Mouse (Mus musculus) liver, embryonic 13.5 days (tissue): Measurements from ENCODE around the gene Mical3. TPM values are rescaled to one million over a fixed set of nuclear protein-coding genes. Genes with fewer than 3 reads are reported as not detected.

Experiments used
- ATAC-seq: fragments of 200-750 bp; cut with Nextera tagmentation; 2 replicates; pipeline ENCODE4 v1.8.0; 2017; ENCODE audit warnings: low read depth, mild to moderate bottlenecking, moderate number of reproducible peaks, moderate library complexity
- DNase-seq: peaks from one replicate; pipeline ENCODE4 v3.0.0; 2022
- H3K27ac ChIP-seq: fragments of 300-500 bp; sonication (generic); 2 replicates; pipeline ENCODE4 v1.5.1; 2015; ENCODE audit warnings: moderate library complexity, mild to moderate bottlenecking, inconsistent platforms
- H3K27me3 ChIP-seq: fragments of 300-500 bp; sonication (generic); 2 replicates; pipeline ENCODE4 v1.6.1; 2015; ENCODE audit warnings: mild to moderate bottlenecking, inconsistent platforms
- H3K36me3 ChIP-seq: fragments of 300-500 bp; sonication (generic); 2 replicates; pipeline ENCODE4 v1.6.1; 2015; ENCODE audit warnings: mild to moderate bottlenecking, inconsistent platforms
- H3K4me1 ChIP-seq: fragments of 300-500 bp; sonication (generic); replicated peaks from 2 replicates; pipeline ENCODE4 v1.6.1; 2015; ENCODE audit warnings: inconsistent platforms
- H3K4me2 ChIP-seq: fragments of 300-500 bp; sonication (generic); 2 replicates; pipeline ENCODE4 v1.6.1; 2015; ENCODE audit warnings: inconsistent platforms, mild to moderate bottlenecking, moderate library complexity
- H3K4me3 ChIP-seq: fragments of 300-500 bp; sonication (generic); replicated peaks from 2 replicates; pipeline ENCODE4 v1.5.1; 2015; ENCODE audit warnings: mild to moderate bottlenecking, inconsistent platforms
- H3K9ac ChIP-seq: fragments of 300-500 bp; sonication (generic); 2 replicates; pipeline ENCODE4 v1.6.1; 2015; ENCODE audit warnings: mild to moderate bottlenecking, inconsistent platforms
- H3K9me3 ChIP-seq: fragments of 300-500 bp; sonication (generic); replicated peaks from 2 replicates; pipeline ENCODE4 v1.6.1; 2016; ENCODE audit warnings: inconsistent platforms
- WGBS: fragments of 180-500 bp; shearing (Covaris S2); methylation state at CpG from one replicate; pipeline ENCODE4 v1.1.7; 2015; ENCODE audit not compliant: insufficient replicate concordance; 5-methylcytosine and 5-hydroxymethylcytosine counted together
- polyA plus RNA-seq: library from polyadenylated mRNA; unstranded; fragments of >200 nt; fragmentation: Nextera tagmentation; extraction: Ambion mirVana; gene quantifications from 2 replicates; pipeline ENCODE4 v1.2.1, GENCODE M21; 2015

Mical3 gene
- polyA plus RNA-seq, result 9.9 and 10.7 TPM in 2 replicates

GRCm38 (mm10) chr6:121130773-121131172, at the start of gene Mical3:
Gene Mical3 (minus strand): TSS chr6:121130999.
- no peaks in the 10 kb centered on the region for H3K9me3 ChIP-seq
- H3K4me1 ChIP-seq, result peaks cover 21% of the 10 kb centered on the region
- no peak for DNase-seq
- under 1% methylated on average over 17 of the region's 17 CpGs for WGBS
- no peaks in the 10 kb centered on the region for H3K36me3 ChIP-seq
- H3K27me3 ChIP-seq, result peaks cover 62% of the 10 kb centered on the region
- peak within 1 kb of the TSS; percentile 46 for H3K4me3 ChIP-seq
- no peak for ATAC-seq
- peak within 1 kb of the TSS; percentile 74 for H3K4me2 ChIP-seq
- peak within 1 kb of the TSS; percentile 49; the same call in 1 of the 2 replicates for H3K9ac ChIP-seq
- no peak within 1 kb of the TSS for H3K27ac ChIP-seq

DNA sequence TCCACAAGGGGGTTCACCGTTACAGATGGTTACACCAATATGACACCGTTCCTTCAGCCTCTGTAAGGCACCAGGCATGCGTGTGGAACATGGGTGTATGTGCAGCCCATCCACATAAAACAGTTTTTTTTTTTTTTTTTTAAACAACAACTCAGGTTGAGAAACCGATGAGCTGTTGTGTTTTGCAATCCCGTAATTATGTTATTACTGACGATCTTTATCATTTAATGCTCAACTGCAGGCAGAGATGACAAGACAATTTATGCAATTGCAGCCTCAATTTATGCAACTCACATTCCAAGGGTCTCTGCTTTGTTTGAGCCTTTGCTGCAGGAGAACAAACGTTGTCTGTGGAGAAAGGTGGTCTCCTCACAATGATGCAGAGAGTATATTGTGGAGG, 49.0 kb upstream of the Mical3 start:
- H3K4me1 ChIP-seq, result peaks cover 27% of the 10 kb centered on the region
- H3K9ac ChIP-seq, result no peak overlapping the region; the same call in 1 of the 2 replicates
- DNase-seq, result no peak
- no peak overlapping the region for H3K4me2 ChIP-seq
- WGBS, result 59% methylated on average over 7 of the region's 7 CpGs
- no peaks in the 10 kb centered on the region for H3K9me3 ChIP-seq
- no peak for ATAC-seq
- no peak overlapping the region for H3K4me3 ChIP-seq
- H3K27ac ChIP-seq, result no peak overlapping the region
- 0 out of 2 replicates have a peak, but pooled peaks cover 7% of the 10 kb centered on the region for H3K27me3 ChIP-seq
- no peaks in the 10 kb centered on the region for H3K36me3 ChIP-seq

GRCm38 (mm10) chr6:121178700-121179358, 48.0 kb upstream of the Mical3 start:
- WGBS, result 44% methylated on average over 7 of the region's 7 CpGs
- no peaks in the 10 kb centered on the region for H3K36me3 ChIP-seq
- peaks cover 18% of the 10 kb centered on the region for H3K4me1 ChIP-seq
- H3K9ac ChIP-seq, result no peak overlapping the region
- no peak for ATAC-seq
- peak; percentile 33 for DNase-seq
- H3K4me3 ChIP-seq, result no peak overlapping the region
- H3K27ac ChIP-seq, result no peak overlapping the region
- no peak overlapping the region for H3K4me2 ChIP-seq
- H3K27me3 ChIP-seq, result 0 out of 2 replicates have a peak, but pooled peaks cover 11% of the 10 kb centered on the region
- no peaks in the 10 kb centered on the region for H3K9me3 ChIP-seq

DNA sequence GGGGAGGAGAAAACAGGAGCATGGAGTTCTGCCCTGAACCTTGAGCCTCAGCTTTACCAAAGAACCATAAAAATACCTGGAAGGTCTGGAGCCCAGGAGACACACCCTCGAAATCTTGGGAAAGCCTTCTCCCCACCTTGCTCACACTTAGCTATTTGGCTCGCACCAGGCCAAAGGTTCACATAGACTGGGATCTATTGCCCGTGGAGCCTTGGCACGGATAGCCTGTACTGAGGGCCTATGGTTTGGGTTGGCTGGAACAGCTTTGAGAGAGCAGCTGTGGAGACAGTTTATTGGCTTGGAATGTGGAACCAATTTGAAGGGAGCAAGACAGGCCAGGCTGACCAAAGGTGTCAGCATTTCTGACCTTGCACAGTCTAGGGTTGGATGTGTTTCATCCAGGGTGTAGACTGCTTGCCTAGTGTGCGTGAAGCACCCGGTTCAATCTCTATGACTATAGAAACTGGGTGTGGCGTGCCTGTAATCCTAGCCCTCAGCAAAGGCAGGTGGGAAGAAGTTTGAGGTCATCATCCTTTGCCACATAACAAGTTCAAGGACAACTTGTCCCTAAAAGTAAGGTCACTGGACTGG, 46.4 kb upstream of the Mical3 start:
- 76% methylated on average over 7 of the region's 7 CpGs for WGBS
- H3K4me3 ChIP-seq, result no peak overlapping the region
- H3K9me3 ChIP-seq, result no peaks in the 10 kb centered on the region
- H3K36me3 ChIP-seq, result no peaks in the 10 kb centered on the region
- H3K27me3 ChIP-seq, result peaks cover 15% of the 10 kb centered on the region; the same call in 1 of the 2 replicates
- H3K4me2 ChIP-seq, result no peak overlapping the region
- DNase-seq (no peak), ATAC-seq (no peak)
- peaks cover 14% of the 10 kb centered on the region for H3K4me1 ChIP-seq
- no peak overlapping the region for H3K9ac ChIP-seq
- no peak overlapping the region for H3K27ac ChIP-seq

DNA sequence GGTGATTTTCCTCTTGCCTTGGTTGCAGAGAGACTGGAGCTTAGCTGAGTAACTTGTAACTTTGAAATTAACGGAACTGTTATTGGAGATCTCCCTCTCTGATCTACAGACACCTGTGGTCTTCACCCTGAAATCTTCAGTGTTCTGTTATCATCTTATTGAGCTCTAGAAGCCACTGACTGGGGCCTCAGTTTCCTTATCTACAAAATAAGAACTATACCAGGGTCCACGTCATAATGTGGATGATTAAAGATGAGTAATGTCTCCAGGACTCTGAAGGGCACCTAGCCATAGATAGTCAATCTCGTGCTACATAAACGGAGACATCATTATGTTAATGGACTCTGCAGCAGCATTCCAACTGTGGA, 45.9 kb upstream of the Mical3 start:
- ATAC-seq, result no peak
- 50% methylated on average over 4 of the region's 4 CpGs for WGBS
- no peak overlapping the region for H3K27ac ChIP-seq
- no peak for DNase-seq
- peaks cover 15% of the 10 kb centered on the region; the same call in 1 of the 2 replicates for H3K27me3 ChIP-seq
- peaks cover 14% of the 10 kb centered on the region for H3K4me1 ChIP-seq
- H3K36me3 ChIP-seq, result no peaks in the 10 kb centered on the region
- H3K9me3 ChIP-seq, result no peaks in the 10 kb centered on the region
- no peak overlapping the region for H3K9ac ChIP-seq
- no peak overlapping the region for H3K4me2 ChIP-seq
- no peak overlapping the region for H3K4me3 ChIP-seq

DNA sequence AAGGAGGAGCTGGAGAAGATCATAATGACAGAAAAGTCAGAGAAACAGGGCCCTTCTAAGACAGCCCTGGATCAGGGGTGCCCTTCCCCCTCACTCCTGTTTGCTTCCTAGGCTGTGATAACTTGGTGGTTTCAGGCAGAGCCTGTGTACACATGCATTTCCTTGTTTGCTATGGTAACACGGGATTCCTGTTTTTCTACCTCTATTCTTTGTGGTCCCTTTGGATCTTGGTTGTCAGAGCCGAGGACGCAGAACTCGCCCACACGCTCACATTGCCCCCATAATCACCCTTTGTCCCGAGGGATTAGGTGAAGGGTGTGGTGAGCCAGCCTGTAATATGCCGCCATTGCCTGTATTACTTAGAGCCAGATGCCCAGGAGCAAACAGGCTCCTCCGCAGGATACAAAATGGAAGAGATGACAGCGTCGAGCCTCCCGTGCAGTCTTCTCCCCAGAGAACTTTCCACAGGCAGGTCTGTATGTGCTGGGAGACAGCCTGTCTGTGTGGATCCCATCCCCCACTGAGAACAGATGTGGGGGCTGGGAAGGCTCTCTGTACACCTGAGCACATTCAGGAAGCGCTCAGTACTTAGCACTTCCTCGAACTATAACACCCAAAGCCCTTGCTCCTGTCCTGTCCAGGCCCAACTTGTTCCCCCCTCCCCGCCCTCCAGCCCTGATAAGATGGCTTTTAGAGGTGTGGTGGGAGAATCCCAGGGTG, 45.4 kb upstream of the Mical3 start:
- H3K4me3 ChIP-seq, result no peak overlapping the region
- no peaks in the 10 kb centered on the region for H3K36me3 ChIP-seq
- H3K27ac ChIP-seq, result no peak overlapping the region
- H3K9ac ChIP-seq, result no peak overlapping the region
- ATAC-seq (0 out of 2 replicates have a peak, but pooled peaks have one; percentile 8), DNase-seq (no peak)
- peaks cover 15% of the 10 kb centered on the region; the same call in 1 of the 2 replicates for H3K27me3 ChIP-seq
- H3K9me3 ChIP-seq, result no peaks in the 10 kb centered on the region
- peaks cover 14% of the 10 kb centered on the region for H3K4me1 ChIP-seq
- 39% methylated on average over 14 of the region's 14 CpGs for WGBS
- H3K4me2 ChIP-seq, result no peak overlapping the region

DNA sequence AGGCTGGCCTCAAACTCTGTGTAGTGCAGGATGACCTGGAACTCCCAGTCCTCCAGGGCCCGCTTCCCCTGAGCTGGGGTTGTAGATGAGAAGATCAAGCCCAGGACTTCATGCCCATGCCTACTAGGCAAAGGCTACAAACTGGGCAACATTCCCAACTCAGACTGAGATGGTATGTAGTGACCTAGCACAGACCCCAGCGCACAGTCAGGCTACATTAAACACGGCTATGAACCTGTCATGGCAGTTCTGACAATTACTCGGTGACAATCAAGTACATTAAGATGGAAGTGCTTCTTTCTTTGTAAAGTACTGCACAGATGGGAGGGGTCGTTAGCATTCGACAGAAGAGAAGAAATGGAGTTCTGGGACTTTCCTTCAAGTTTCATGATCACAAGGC, 44.0 kb upstream of the Mical3 start:
- Histone ChIP-seq H3K36me3 (no peaks in the 10 kb centered on the region), H3K4me1 (peaks cover 14% of the 10 kb centered on the region), H3K9ac (no peak overlapping the region), H3K27me3 (peaks cover 15% of the 10 kb centered on the region; the same call in 1 of the 2 replicates), H3K4me2 (no peak overlapping the region), H3K9me3 (no peaks in the 10 kb centered on the region), H3K4me3 (no peak overlapping the region), H3K27ac (no peak overlapping the region)
- DNase-seq (no peak), ATAC-seq (no peak)
- 77% methylated on average over 6 of the region's 6 CpGs for WGBS

GRCm38 (mm10) chr6:121173471-121173870, 42.7 kb upstream of the Mical3 start:
- DNase-seq (no peak), ATAC-seq (no peak)
- no peaks in the 10 kb centered on the region for H3K9me3 ChIP-seq
- 45% methylated on average over 5 of the region's 5 CpGs for WGBS
- peaks cover 14% of the 10 kb centered on the region for H3K4me1 ChIP-seq
- H3K9ac ChIP-seq, result no peak overlapping the region
- H3K4me2 ChIP-seq, result no peak overlapping the region
- H3K36me3 ChIP-seq, result no peaks in the 10 kb centered on the region
- no peak overlapping the region for H3K27ac ChIP-seq
- no peak overlapping the region for H3K4me3 ChIP-seq
- H3K27me3 ChIP-seq, result peaks cover 18% of the 10 kb centered on the region; the same call in 1 of the 2 replicates

- H3K27ac ChIP-seq, result no peak overlapping the region
- no peak overlapping the region for H3K4me2 ChIP-seq
- 65% methylated on average over 6 of the region's 6 CpGs for WGBS
- peaks cover 11% of the 10 kb centered on the region; the same call in 1 of the 2 replicates for H3K27me3 ChIP-seq
- no peak for ATAC-seq
- no peaks in the 10 kb centered on the region for H3K9me3 ChIP-seq
- DNase-seq, result no peak
- no peak overlapping the region for H3K4me3 ChIP-seq
- no peak overlapping the region for H3K9ac ChIP-seq
- peaks cover 4% of the 10 kb centered on the region for H3K4me1 ChIP-seq
- no peaks in the 10 kb centered on the region for H3K36me3 ChIP-seq
Observed at GRCm38 (mm10) chr6:121171102-121171501, 40.3 kb upstream of the Mical3 start.

GRCm38 (mm10) chr6:121167381-121167975, 36.7 kb upstream of the Mical3 start:
- no peak for DNase-seq
- Histone ChIP-seq H3K4me2 (no peak overlapping the region), H3K4me3 (no peak overlapping the region), H3K27me3 (0 out of 2 replicates have a peak, but pooled peaks cover 3% of the 10 kb centered on the region), H3K9me3 (no peaks in the 10 kb centered on the region), H3K27ac (no peak overlapping the region), H3K4me1 (peaks cover 9% of the 10 kb centered on the region; the same call in 1 of the 2 replicates), H3K9ac (no peak overlapping the region), H3K36me3 (no peaks in the 10 kb centered on the region)
- no peak for ATAC-seq
- WGBS, result 63% methylated on average over 7 of the region's 7 CpGs

- no peak for DNase-seq
- 58% methylated on average over 10 of the region's 10 CpGs for WGBS
- no peaks in the 10 kb centered on the region for H3K36me3 ChIP-seq
- no peak overlapping the region for H3K27ac ChIP-seq
- peak; percentile 67 for ATAC-seq
- no peak overlapping the region for H3K4me2 ChIP-seq
- no peak overlapping the region for H3K4me3 ChIP-seq
- peaks cover 12% of the 10 kb centered on the region; the same call in 1 of the 2 replicates for H3K4me1 ChIP-seq
- H3K9me3 ChIP-seq, result no peaks in the 10 kb centered on the region
- 0 out of 2 replicates have a peak, but pooled peaks cover 3% of the 10 kb centered on the region for H3K27me3 ChIP-seq
- no peak overlapping the region for H3K9ac ChIP-seq
Observed at GRCm38 (mm10) chr6:121166098-121166552, 35.3 kb upstream of the Mical3 start.
